Mouse (Mus musculus) left cerebral cortex, adult 8-10 months (tissue): ENCODE results near the gene Fgfr2. TPM values are rescaled to one million over a fixed set of nuclear protein-coding genes. Genes with fewer than 3 reads are reported as not detected.

Experiments
- DNase-seq, 2 experiments: peaks; one replicate each; pipeline ENCODE4 v3.0.0; 2022; ENCODE audit warnings: low spot score in 2 of 2
- total RNA-seq, 4 experiments: library from RNA; stranded (reverse); gene quantifications; 2 replicates each; pipeline ENCODE4 v1.2.4; 2022

The Fgfr2 gene
- total RNA-seq, 4 experiments from 2014 or later = 50.6 to 73.1 (median 64.8) TPM

DNA sequence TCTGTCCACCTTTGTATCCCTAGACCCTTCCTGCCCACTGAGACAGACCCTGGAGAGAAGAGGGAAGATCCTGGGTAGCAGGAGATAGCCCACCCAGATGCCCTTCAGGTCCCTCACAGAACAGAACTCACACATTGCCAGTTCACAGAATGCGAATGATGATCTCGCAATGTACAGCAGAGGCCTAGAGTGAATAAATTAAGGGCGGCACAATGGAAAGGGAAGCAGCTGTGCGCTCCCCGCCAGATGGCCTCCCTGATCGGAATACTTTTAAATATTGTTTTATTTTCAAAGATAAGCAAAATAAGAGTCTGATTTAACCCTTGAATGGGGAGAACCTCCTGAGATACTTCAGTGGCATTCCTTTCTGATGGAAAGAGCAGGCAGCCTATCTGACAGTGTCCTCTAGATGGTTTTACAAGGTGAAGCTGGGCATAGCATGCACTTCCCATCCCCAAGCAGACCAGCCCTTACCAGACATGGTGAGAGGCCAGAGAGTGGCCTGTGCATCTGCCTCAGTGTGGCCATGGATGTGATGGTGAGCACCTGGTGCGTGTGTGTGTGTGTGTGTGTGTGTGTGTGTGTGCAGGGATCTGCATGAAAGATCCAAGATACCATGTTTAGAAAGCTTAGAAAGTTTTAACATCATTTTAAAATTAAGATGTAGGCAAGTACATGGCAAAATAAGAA, 839.0 kb downstream of the Fgfr2 start:
- DNase-seq = no peak

DNA sequence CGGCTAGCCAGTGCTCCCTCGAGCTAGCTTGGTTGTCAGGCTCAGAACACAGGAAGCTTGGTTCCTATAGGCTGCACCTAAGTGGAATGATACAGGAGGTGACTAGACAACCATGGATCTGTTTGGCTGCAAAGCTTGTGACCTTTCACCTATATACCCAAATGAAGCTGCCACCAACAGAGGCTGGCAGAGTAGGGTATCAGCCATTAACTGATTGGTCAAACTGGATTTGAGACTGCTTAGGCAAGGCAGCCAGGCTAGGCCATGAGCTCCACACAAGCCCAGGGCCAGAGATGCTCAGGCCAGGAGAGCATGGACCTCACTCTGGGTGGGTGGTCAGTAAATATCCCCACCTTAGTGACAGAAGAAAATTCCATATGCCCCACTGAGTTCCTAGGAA, 840.6 kb downstream of the Fgfr2 start:
- no peak for DNase-seq

DNA sequence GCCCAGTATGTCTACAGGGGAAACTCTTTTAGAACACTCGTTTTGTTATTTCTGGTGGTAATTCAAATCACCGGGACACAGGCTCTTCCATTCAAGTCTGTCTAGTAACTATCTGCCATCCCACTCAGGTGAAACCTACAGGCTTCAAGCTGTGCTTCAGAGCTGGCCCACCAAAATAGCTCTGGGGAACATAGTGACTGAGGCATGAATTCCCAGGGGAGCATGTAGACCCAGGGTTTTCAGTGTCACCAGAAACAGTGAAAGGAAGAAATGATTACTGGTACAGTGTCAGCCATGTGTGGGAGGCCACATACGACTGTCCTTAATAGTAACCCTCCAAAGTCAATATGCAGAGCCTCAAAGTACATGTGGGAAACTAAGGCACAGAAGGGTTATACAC, 841.0 kb downstream of the Fgfr2 start:
- no peak for DNase-seq

GRCm38 (mm10) chr7:132281753-132282152, 841.4 kb downstream of the Fgfr2 start:
- peak in 1 of 2 experiments; percentile 48 for DNase-seq

GRCm38 (mm10) chr7:132278658-132279057, 844.5 kb downstream of the Fgfr2 start:
- DNase-seq = no peak

DNA sequence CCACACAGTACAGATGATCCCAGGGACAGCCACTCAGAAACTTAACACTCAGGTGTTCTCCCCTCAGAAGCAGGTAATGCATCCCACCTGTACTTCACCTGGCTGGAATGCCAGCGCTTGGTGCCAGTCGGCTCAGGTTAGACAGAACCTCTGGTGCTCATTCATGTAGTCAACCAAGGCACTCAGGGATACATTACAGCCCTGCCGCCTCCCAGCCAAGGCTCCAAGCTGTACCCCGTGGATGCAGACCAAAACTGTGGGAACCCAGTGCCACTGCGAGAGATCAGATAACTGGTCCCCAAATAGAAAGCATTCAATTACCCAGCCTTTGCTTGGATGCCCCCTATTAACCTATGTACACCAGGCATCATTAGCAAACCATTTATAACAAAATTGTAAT, 846.9 kb downstream of the Fgfr2 start:
- no peak for DNase-seq

DNA sequence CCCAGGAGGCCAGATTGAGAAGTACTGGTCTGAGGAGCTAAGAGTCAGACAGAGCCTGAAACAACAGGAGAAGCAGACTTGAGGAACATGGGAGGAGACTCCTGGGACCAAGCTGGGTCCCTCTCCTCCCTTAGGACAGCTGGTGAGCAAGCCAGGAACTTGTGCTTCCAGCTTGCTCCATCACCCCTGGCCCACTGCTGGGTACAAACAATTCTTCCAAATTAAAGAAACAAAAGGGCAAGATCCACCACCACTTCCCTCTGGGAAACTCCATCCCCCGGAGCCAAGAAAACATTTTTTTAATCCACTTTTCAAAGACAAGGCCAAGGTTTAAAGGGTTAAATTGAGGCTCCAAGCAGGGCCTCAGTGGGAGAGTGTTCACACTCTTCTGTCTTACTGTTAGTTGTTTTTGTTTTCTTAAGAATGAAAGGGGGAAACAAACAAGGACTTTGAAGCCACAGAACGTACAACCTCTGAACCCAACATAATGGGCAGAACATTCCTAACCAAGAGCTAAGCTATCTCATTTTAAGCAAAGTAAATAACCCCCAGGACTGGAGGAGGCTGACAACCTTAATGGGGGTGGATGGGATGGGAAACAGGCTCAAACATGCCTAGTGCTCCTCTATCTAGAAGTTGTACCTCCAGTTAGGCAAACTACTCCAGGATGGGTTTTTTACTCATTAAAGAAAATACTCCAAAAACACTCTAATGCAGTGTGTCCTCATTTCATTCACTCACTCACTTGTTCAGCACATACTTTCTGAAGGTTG, 849.2 kb downstream of the Fgfr2 start:
- DNase-seq = no peak

GRCm38 (mm10) chr7:132272984-132273383, 850.2 kb downstream of the Fgfr2 start:
- no peak for DNase-seq

- no peak for DNase-seq
Measured at GRCm38 (mm10) chr7:132270364-132270763, 852.8 kb downstream of the Fgfr2 start.

DNA sequence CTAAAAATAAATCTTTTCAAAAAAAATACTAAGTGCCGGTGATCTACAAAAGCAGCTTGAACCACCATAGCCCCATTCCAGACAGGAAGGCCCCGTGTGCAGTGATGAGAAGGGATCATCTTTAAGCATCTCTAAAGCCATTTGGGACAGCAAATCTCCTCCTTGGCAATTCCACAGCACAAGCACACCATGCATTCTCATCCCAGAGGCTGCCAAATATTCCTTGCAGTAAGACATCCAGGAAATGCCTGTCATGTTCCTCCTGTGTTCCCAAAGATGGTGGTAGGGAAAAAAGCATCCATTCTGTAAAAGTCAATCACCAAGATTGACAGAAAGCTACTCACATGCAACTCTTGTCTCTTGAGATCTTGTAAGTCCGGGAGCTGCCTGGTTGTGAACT, 853.5 kb downstream of the Fgfr2 start:
- DNase-seq = no peak

DNA sequence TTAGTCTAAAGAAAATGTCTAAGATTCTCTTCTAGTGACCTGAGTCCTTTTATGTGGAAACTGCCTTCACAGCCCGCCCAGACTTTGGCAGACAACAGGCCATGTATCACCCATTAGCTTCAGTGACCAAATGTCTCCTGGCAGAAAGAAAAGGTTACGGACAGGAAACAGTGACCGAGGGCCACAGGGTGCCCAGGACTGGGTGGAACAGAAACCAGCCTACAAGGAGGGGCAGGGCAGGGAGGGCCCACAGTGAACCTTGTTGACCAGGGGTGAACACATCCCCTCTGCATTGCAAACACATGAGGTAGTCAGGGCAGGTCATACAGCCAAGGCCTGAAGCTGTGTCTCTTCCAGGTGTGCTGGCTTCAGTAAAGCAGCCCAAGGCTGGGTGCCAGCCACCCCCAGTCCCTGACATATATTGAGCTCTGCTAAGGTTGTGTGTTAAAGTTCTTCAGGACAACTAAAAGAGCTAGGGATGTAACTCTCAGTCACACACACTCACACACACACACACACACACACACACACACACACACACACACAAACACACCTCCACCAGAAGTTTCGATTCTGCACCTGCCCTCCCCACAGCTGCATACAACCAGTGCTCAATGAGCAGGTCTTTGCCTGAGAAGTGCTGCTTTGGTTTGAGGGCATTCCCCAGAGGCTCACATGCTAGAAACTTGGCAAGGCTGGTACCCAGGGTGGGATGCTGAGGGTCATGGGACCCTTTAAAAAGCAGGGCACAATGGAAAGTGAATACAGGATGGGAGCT, 855.2 kb downstream of the Fgfr2 start:
- DNase-seq = no peak

GRCm38 (mm10) chr7:132264763-132265162, 858.4 kb downstream of the Fgfr2 start:
- no peak for DNase-seq

GRCm38 (mm10) chr7:132263186-132263585, 860.0 kb downstream of the Fgfr2 start:
- no peak for DNase-seq

- no peak for DNase-seq
Measured at GRCm38 (mm10) chr7:132262696-132263095, 860.5 kb downstream of the Fgfr2 start.

DNA sequence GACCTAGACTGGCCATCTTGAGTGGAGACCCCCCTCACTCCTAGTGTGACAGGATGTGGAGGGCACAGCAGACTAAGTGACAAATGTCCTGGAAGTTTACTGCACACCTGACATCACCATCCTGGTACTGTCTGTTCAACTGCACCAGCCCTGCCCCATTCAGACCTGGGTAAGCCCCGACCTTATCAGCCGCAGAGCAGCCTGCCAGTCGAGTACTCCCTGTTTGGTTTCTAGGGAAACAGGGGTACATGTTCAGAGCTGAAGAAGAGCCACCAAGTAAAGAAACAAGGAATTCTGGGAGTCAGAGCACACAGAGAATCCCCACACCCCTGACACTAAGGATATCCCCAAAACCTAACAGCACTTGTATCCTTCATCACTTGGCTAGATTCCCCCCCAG, 861.3 kb downstream of the Fgfr2 start:
- no peak for DNase-seq

GRCm38 (mm10) chr7:132260632-132261031, 862.5 kb downstream of the Fgfr2 start:
- no peak for DNase-seq

DNA sequence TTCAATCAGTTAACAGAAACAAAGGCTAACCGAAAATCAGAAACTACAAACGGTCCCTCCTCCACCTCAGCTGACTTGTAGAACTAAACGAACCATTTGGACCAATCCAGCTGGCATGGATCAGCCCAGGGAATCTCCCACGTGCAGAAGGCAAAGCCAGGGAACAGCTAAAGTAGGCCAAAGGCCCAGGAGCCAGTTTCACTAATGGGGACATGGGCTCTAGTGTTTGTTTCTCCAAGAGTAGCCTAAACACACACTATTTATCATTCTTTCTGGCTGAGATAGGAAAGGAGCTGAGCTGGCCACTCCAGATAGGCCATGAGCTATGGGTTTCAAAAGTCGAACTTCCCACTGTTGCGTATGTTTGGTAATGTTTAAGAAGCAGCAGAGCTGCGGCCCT, 864.3 kb downstream of the Fgfr2 start:
- DNase-seq = no peak

- DNase-seq = no peak
Measured at GRCm38 (mm10) chr7:132258216-132258615, 864.9 kb downstream of the Fgfr2 start.

DNA sequence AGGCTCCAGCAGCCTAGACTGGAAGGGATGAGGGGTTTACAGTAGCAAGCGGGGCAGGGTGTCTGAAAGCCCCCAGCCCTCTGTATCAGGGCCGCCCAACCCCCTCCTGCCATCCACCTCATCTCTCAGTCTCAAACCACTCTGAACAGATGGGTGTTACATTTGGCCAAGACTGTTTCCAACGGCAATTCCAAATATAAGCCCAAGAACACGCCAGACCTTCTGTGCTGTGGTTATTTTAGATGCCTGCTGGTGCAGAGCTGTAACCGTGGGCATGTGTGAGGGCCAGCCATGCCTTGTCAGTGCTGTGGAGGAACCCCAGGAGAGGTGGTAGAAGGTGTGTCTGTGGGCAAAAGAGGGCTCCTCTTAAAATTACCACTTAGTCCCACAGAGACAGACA, 869.6 kb downstream of the Fgfr2 start:
- DNase-seq = peak; percentile 25 to 86

DNA sequence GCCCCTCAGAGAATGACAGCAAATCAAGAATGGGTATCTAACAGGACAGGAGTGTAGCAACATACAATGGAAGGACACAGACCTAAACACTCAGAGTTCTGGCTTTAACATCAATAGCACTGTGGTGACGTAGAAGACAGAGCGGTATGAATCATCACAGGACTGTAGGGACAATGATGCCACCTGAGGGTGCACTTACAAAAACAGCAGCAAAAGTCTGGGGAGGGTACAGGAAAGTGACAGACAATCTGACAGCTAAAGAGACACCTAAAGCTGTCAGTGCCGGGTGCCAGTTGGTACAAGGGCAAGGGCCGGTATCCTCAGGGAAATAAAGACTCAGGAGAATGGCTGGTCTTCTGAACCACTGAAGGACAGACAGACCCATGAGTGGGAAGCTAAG, 870.1 kb downstream of the Fgfr2 start:
- DNase-seq = peak in 1 of 2 experiments; percentile 22

GRCm38 (mm10) chr7:132249563-132250119, 873.5 kb downstream of the Fgfr2 start:
- no peak for DNase-seq

DNA sequence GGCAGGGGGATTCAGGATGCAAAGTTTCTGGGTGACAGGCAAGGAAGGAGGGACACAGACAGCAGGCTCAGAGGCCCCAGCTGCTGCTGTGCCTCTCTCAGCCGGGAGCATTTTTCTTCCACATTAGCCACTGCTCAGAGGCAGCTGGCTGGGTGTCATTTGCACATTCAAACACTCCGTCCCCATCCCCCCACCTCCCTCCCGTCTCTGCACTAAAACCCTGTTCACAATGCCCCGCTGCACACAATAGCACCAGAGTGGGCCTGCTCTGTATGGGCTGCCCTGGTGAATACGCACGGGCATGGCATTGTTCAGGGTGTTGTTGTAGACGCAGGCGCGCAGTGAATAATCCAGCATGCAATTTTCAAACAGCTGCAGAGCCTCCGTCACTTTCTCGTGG, 875.6 kb downstream of the Fgfr2 start:
- DNase-seq = peak in 1 of 2 experiments; percentile 17
